Mouse (Mus musculus) CH12.LX (cell line): ENCODE measurements around the gene Popdc2. TPM values are rescaled to one million over a fixed set of nuclear protein-coding genes. Genes with fewer than 3 reads are reported as not detected.
A peak's percentile ranks its signal among the peaks of the same experiment; 100 is the strongest.

Source experiments
- DNase-seq: peaks from one replicate; pipeline ENCODE4 v3.0.0-alpha.2; 2013; ENCODE audit errors: extremely low read depth
- H3K27ac ChIP-seq: 2 replicates; pipeline ENCODE4 v1.5.1; 2012; ENCODE audit warnings: low read depth, mild to moderate bottlenecking, control low read depth, moderate library complexity; ENCODE audit not compliant: insufficient read depth
- H3K27me3 ChIP-seq: replicated peaks from 2 replicates; pipeline ENCODE3; 2012; ENCODE audit warnings: inconsistent platforms
- H3K36me3 ChIP-seq, 2 experiments: replicated peaks in 1 of 2; 2 replicates each; pipeline versions ENCODE3 to v1.6.1; 2012; ENCODE audit warnings: inconsistent platforms in 1 of 2, low read length in 1 of 2, mild to moderate bottlenecking in 1 of 2, mixed read lengths in 1 of 2, moderate library complexity in 1 of 2; ENCODE audit not compliant: control insufficient read depth in 1 of 2, insufficient read depth in 1 of 2
- H3K4me1 ChIP-seq, 2 experiments: 2 replicates each; pipeline ENCODE4 v1.6.1; 2012; ENCODE audit warnings: inconsistent platforms in 1 of 2, moderate library complexity in 1 of 2; ENCODE audit not compliant: insufficient read depth in 2 of 2, control insufficient read depth in 1 of 2
- H3K4me2 ChIP-seq: 2 replicates; pipeline ENCODE4 v1.6.1; 2012; ENCODE audit warnings: low read depth, mild to moderate bottlenecking, control low read depth; ENCODE audit not compliant: poor library complexity, insufficient read depth, severe bottlenecking
- H3K4me3 ChIP-seq, 3 experiments: fragments of 150-350 bp in 1 of 3; sonication (generic) in 1 of 3; replicated peaks in 1 of 3; 2 replicates each; pipeline versions ENCODE3 to v1.5.1; 2011 to 2012; ENCODE audit warnings: low read depth in 2 of 3, low read length in 2 of 3, mild to moderate bottlenecking in 2 of 3, moderate library complexity in 2 of 3, control low read depth in 1 of 3, improper control_type of control experiment in 1 of 3, inconsistent platforms in 1 of 3, mixed read lengths in 1 of 3; ENCODE audit not compliant: poor library complexity in 1 of 3
- H3K79me2 ChIP-seq: replicated peaks from 2 replicates; pipeline ENCODE4 v1.6.1; 2012; ENCODE audit warnings: mild to moderate bottlenecking, moderate library complexity; ENCODE audit not compliant: control insufficient read depth, poor library complexity, insufficient read depth, severe bottlenecking; ENCODE audit errors: extremely low read depth
- H3K9ac ChIP-seq: 2 replicates; pipeline ENCODE4 v1.6.1; 2012; ENCODE audit warnings: low read depth, mild to moderate bottlenecking, control low read depth, moderate library complexity; ENCODE audit not compliant: insufficient read depth
- H3K9me3 ChIP-seq: replicated peaks from 2 replicates; pipeline ENCODE3; 2012; ENCODE audit warnings: low read length, inconsistent platforms, mixed read lengths
- BHLHE40 ChIP-seq: IDR thresholded peaks from 2 replicates; pipeline ENCODE4 v1.6.1; 2011; ENCODE audit warnings: mild to moderate bottlenecking, low read depth, low read length, improper control_type of control experiment
- CHD1 ChIP-seq: IDR thresholded peaks from 2 replicates; pipeline ENCODE4 v1.6.1; 2012; ENCODE audit warnings: low read depth, low read length, improper control_type of control experiment, inconsistent platforms
- CHD2 ChIP-seq: IDR thresholded peaks from 2 replicates; pipeline ENCODE4 v1.6.1; 2011; ENCODE audit warnings: low read length, improper control_type of control experiment
- CTCF ChIP-seq, 2 experiments: IDR thresholded peaks in 1 of 2; conservative IDR thresholded peaks in 1 of 2; 2 replicates each; pipeline ENCODE4 v1.5.1; 2011 to 2012; ENCODE audit warnings: low read depth in 2 of 2, low read length in 2 of 2, improper control_type of control experiment in 1 of 2, inconsistent platforms in 1 of 2, mild to moderate bottlenecking in 1 of 2, moderate library complexity in 1 of 2
- EP300 ChIP-seq: IDR thresholded peaks from 2 replicates; pipeline ENCODE4 v1.6.1; 2011; ENCODE audit warnings: low read length, improper control_type of control experiment
- ETS1 ChIP-seq: conservative IDR thresholded peaks from 2 replicates; pipeline ENCODE4 v1.6.1; 2012; ENCODE audit warnings: low read depth, mild to moderate bottlenecking, inconsistent platforms, low read length, improper control_type of control experiment, moderate library complexity
- GABPA ChIP-seq: IDR thresholded peaks from 2 replicates; pipeline ENCODE4 v1.6.1; 2012; ENCODE audit warnings: low read depth, low read length, improper control_type of control experiment, inconsistent platforms; ENCODE audit not compliant: insufficient replicate concordance
- IRF4 ChIP-seq: IDR thresholded peaks from 2 replicates; pipeline ENCODE4 v1.6.1; 2014; ENCODE audit warnings: low read depth, mild to moderate bottlenecking, inconsistent platforms, low read length, improper control_type of control experiment
- JUN ChIP-seq: IDR thresholded peaks from 2 replicates; pipeline ENCODE4 v1.6.1; 2011; ENCODE audit warnings: low read depth, mild to moderate bottlenecking, low read length, improper control_type of control experiment, moderate library complexity; ENCODE audit not compliant: insufficient read depth
- JUND ChIP-seq: conservative IDR thresholded peaks from 2 replicates; pipeline ENCODE4 v1.6.1; 2011; ENCODE audit warnings: low read depth, low read length, improper control_type of control experiment
- KAT2A ChIP-seq: IDR thresholded peaks from 2 replicates; pipeline ENCODE4 v1.6.1; 2012; ENCODE audit warnings: low read length, improper control_type of control experiment, inconsistent platforms; ENCODE audit not compliant: insufficient replicate concordance
- MAX ChIP-seq: IDR thresholded peaks from 2 replicates; pipeline ENCODE4 v1.6.1; 2011; ENCODE audit warnings: low read length, improper control_type of control experiment
- MEF2A ChIP-seq: IDR thresholded peaks from 2 replicates; pipeline ENCODE4 v1.6.1; 2014; ENCODE audit warnings: low read depth, mild to moderate bottlenecking, inconsistent platforms, low read length, improper control_type of control experiment, borderline replicate concordance
- MXI1 ChIP-seq: IDR thresholded peaks from 2 replicates; pipeline ENCODE4 v1.6.1; 2011; ENCODE audit warnings: mild to moderate bottlenecking, low read depth, low read length, improper control_type of control experiment
- MYC ChIP-seq: IDR thresholded peaks from 2 replicates; pipeline ENCODE4 v1.6.1; 2011; ENCODE audit warnings: low read depth, mild to moderate bottlenecking, improper control_type of control experiment, low read length
- POLR2AphosphoS2 ChIP-seq: IDR thresholded peaks from 2 replicates; pipeline ENCODE4 v1.6.1; 2011; ENCODE audit warnings: low read depth, low read length, improper control_type of control experiment
- SIN3A ChIP-seq: IDR thresholded peaks from 2 replicates; pipeline ENCODE4 v1.6.1; 2012; ENCODE audit warnings: low read length, improper control_type of control experiment, inconsistent platforms
- SMC3 ChIP-seq: IDR thresholded peaks from 2 replicates; pipeline ENCODE4 v1.6.1; 2011; ENCODE audit warnings: low read depth, low read length, improper control_type of control experiment
- TCF12 ChIP-seq: IDR thresholded peaks from 2 replicates; pipeline ENCODE4 v1.6.1; 2014; ENCODE audit warnings: low read depth, mild to moderate bottlenecking, inconsistent platforms, low read length, improper control_type of control experiment
- ZC3H11A ChIP-seq: IDR thresholded peaks from 2 replicates; pipeline ENCODE4 v1.6.1; 2012; ENCODE audit warnings: low read depth, mild to moderate bottlenecking, inconsistent platforms, low read length, improper control_type of control experiment
- ZMIZ1 ChIP-seq: IDR thresholded peaks from 2 replicates; pipeline ENCODE4 v1.6.1; 2012; ENCODE audit warnings: low read depth, mild to moderate bottlenecking, inconsistent platforms, low read length, improper control_type of control experiment
- ZNF384 ChIP-seq: IDR thresholded peaks from 2 replicates; pipeline ENCODE4 v1.6.1; 2012; ENCODE audit warnings: low read depth, low read length, improper control_type of control experiment, inconsistent platforms
- dilution Hi-C: fragments of 300-500 bp; cut with MboI; formaldehyde crosslinking; loops from 2 replicates; pipeline ENCODE4 v1.14.3; 2020; ENCODE audit warnings: low sequenced_read_pairs; ENCODE audit not compliant: extremely low pct_unique_long_range_greater_than_20kb, extremely low pct_ligation_motif_present
- in situ Hi-C: fragments of 300-500 bp; cut with MboI; formaldehyde crosslinking; loops from 3 replicates; pipeline ENCODE4 v1.14.3; 2019; ENCODE audit warnings: low sequenced_read_pairs, low pct_ligation_motif_present, low pct_unique_long_range_greater_than_20kb, mixed read lengths
- polyA plus RNA-seq: library from polyadenylated mRNA; unstranded; fragments of >175 nt; gene quantifications from 2 replicates; pipeline ENCODE4 v1.2.1, GENCODE M21; 2012; ENCODE audit warnings: low read depth; ENCODE audit not compliant: insufficient read length
- total RNA-seq, 2 experiments: library from RNA; depleted of rRNA; stranded (reverse); fragments of 300-350 nt in 1 of 2; fragments of >200 nt in 1 of 2; gene quantifications; 2 replicates each; pipeline ENCODE4 v1.2.3; 2012 to 2014

Gene Popdc2
- total and polyA plus RNA-seq, 3 experiments, result 0.17 to 3.6 (median 1.1) TPM

- Histone ChIP-seq H3K9me3 (peaks cover 2% of the 10 kb centered on the region), H3K4me3 (no peak overlapping the region)
- no peak for TF ChIP-seq ETS1
- 0 out of 2 replicates have a peak, but pooled peaks have one; percentile 31 for TF ChIP-seq CHD2
- peak; percentile 97 for TF ChIP-seq POLR2AphosphoS2
- TF ChIP-seq, all 38 proteins: peak for 2
- dilution Hi-C loops (no loop called here), in situ Hi-C loops (no loop called here)
- no peaks in the 10 kb centered on the region for H3K27me3 ChIP-seq
- peaks cover 33 to 82% of the 10 kb centered on the region in 2 experiments for H3K36me3 ChIP-seq
- peaks cover 25 to 58% of the 10 kb centered on the region in 2 experiments for H3K4me1 ChIP-seq
- peaks cover 41% of the 10 kb centered on the region for H3K79me2 ChIP-seq
- no peak overlapping the region for H3K4me2 ChIP-seq
- no peak for DNase-seq
- no peak overlapping the region for H3K9ac ChIP-seq
- H3K27ac ChIP-seq, result no peak overlapping the region
Observed at GRCm38 (mm10) chr16:38354185-38354913, 7.7 kb upstream of the Popdc2 start.

- peak overlapping the region; percentile 59 for H3K27ac ChIP-seq
- H3K4me3 ChIP-seq, result no peak overlapping the region
- peaks cover 2% of the 10 kb centered on the region for H3K9me3 ChIP-seq
- TF ChIP-seq SIN3A (0 out of 2 replicates have a peak, but pooled peaks have one; percentile 21), IRF4 (peak; percentile 59; the same call in 1 of the 2 replicates), JUN (peak; percentile 46), CTCF (conservative IDR thresholded peaks at IDR 0.05 in 1 of 2, IDR thresholded peaks at IDR 0.05 in 1 of 2; ENCODE audit: low read depth in 2 of 2, low read length in 2 of 2) (no peak), CHD1 (0 out of 2 replicates have a peak, but pooled peaks have one; percentile 41), GABPA (no peak), SMC3 (peak; percentile 19), EP300 (peak; percentile 54; the same call in 1 of the 2 replicates), BHLHE40 (peak; percentile 46; the same call in 1 of the 2 replicates), KAT2A (no peak), MYC (peak; percentile 92), ZMIZ1 (no peak), ZC3H11A (no peak), CHD2 (0 out of 2 replicates have a peak, but pooled peaks have one; percentile 27), MEF2A (no peak), MAX (peak; percentile 91), MXI1 (peak; percentile 86; the same call in 1 of the 2 replicates), ZNF384 (no peak), TCF12 (no peak), JUND (peak; percentile 82)
- no peaks in the 10 kb centered on the region for H3K27me3 ChIP-seq
- in situ Hi-C loops, result no loop called here
- dilution Hi-C loops, result no loop called here
- DNase-seq, result no peak
- H3K79me2 ChIP-seq, result peaks cover 11% of the 10 kb centered on the region
- H3K4me1 ChIP-seq, result peaks cover 19 to 55% of the 10 kb centered on the region in 2 experiments
- H3K9ac ChIP-seq, result peak overlapping the region; percentile 23; the same call in 1 of the 2 replicates
- H3K4me2 ChIP-seq, result peak overlapping the region; percentile 53
- peaks cover 11 to 62% of the 10 kb centered on the region in 2 experiments for H3K36me3 ChIP-seq
Observed at GRCm38 (mm10) chr16:38358256-38358812, 3.7 kb upstream of the Popdc2 start.
